Mouse (Mus musculus): ENCODE measurements around the gene Sh3gl3. TPM values are rescaled to one million over a fixed set of nuclear protein-coding genes. Genes with fewer than 3 reads are reported as not detected.
A peak's percentile ranks its signal among the peaks of the same experiment; 100 is the strongest.

Gene Sh3gl3
- polyA plus RNA-seq, 1 experiment from 2014 or later: 25.0 TPM

- Histone ChIP-seq H3K4me3 (ENCODE audit: low read depth, low read length) (no peak overlapping the region), H3K27ac (ENCODE audit: low read depth, low read length) (no peak overlapping the region), H3K9ac (ENCODE audit: low read length) (no peak overlapping the region), H3K27me3 (ENCODE audit: control insufficient read depth, insufficient read depth, low read length) (no peaks in the 10 kb centered on the region), H3K36me3 (ENCODE audit: control insufficient read depth, insufficient read depth, low read length) (no peaks in the 10 kb centered on the region), H3K4me1 (ENCODE audit: control insufficient read depth, insufficient read depth, low read length) (peaks cover 2% of the 10 kb centered on the region; the same call in 1 of the 2 replicates), H3K9me3 (ENCODE audit: control insufficient read depth, low read length) (no peaks in the 10 kb centered on the region), H3K4me2 (ENCODE audit: low read depth) (no peak overlapping the region)
- ATAC-seq (ENCODE audit: insufficient read depth, low FRiP score, low TSS enrichment) (no peak), DNase-seq (ENCODE audit: low spot score) (no peak)
- WGBS: 83% methylated on average over 3 of the region's 3 CpGs
These were observed 71.1 kb downstream of the Sh3gl3 start for GRCm38 (mm10) chr7:82244701-82245100.

- H3K4me1 ChIP-seq (ENCODE audit: control insufficient read depth, insufficient read depth, low read length): no peaks in the 10 kb centered on the region
- H3K27me3 ChIP-seq (ENCODE audit: control insufficient read depth, insufficient read depth, low read length): no peaks in the 10 kb centered on the region
- DNase-seq (ENCODE audit: low spot score) (no peak), ATAC-seq (ENCODE audit: insufficient read depth, low FRiP score, low TSS enrichment) (no peak)
- H3K36me3 ChIP-seq (ENCODE audit: control insufficient read depth, insufficient read depth, low read length): no peaks in the 10 kb centered on the region
- no peak overlapping the region for H3K27ac ChIP-seq (ENCODE audit: low read depth, low read length)
- H3K4me2 ChIP-seq (ENCODE audit: low read depth): no peak overlapping the region
- H3K9me3 ChIP-seq (ENCODE audit: control insufficient read depth, low read length): no peaks in the 10 kb centered on the region
- H3K9ac ChIP-seq (ENCODE audit: low read length): no peak overlapping the region
- no peak overlapping the region for H3K4me3 ChIP-seq (ENCODE audit: low read depth, low read length)
- WGBS: 67% methylated on average over 10 of the region's 10 CpGs
These were observed 75.5 kb downstream of the Sh3gl3 start for GRCm38 (mm10) chr7:82248953-82249695.

GRCm38 (mm10) chr7:82253309-82253708, 79.7 kb downstream of the Sh3gl3 start:
- WGBS: 88% methylated on average over 1 of the region's 1 CpGs
- H3K27ac ChIP-seq (ENCODE audit: low read depth, low read length): no peak overlapping the region
- H3K9me3 ChIP-seq (ENCODE audit: control insufficient read depth, low read length): no peaks in the 10 kb centered on the region

GRCm38 (mm10) chr7:82256936-82257335, 83.3 kb downstream of the Sh3gl3 start:
- WGBS: 70% methylated on average over 6 of the region's 6 CpGs
- no peaks in the 10 kb centered on the region for H3K9me3 ChIP-seq (ENCODE audit: control insufficient read depth, low read length)
- no peak overlapping the region for H3K9ac ChIP-seq (ENCODE audit: low read length)
- H3K36me3 ChIP-seq (ENCODE audit: control insufficient read depth, insufficient read depth, low read length): no peaks in the 10 kb centered on the region
- H3K4me2 ChIP-seq (ENCODE audit: low read depth): no peak overlapping the region
- ATAC-seq (ENCODE audit: insufficient read depth, low FRiP score, low TSS enrichment) (no peak), DNase-seq (ENCODE audit: low spot score) (no peak)
- H3K4me3 ChIP-seq (ENCODE audit: low read depth, low read length): no peak overlapping the region
- no peaks in the 10 kb centered on the region for H3K4me1 ChIP-seq (ENCODE audit: control insufficient read depth, insufficient read depth, low read length)
- no peak overlapping the region for H3K27ac ChIP-seq (ENCODE audit: low read depth, low read length)
- no peaks in the 10 kb centered on the region for H3K27me3 ChIP-seq (ENCODE audit: control insufficient read depth, insufficient read depth, low read length)

More at GRCm38 (mm10) chr7:82253309-82253708, 79.7 kb downstream of the Sh3gl3 start:
- H3K9ac ChIP-seq (ENCODE audit: low read length): no peak overlapping the region
- ATAC-seq (ENCODE audit: insufficient read depth, low FRiP score, low TSS enrichment) (no peak), DNase-seq (ENCODE audit: low spot score) (no peak)
- H3K27me3 ChIP-seq (ENCODE audit: control insufficient read depth, insufficient read depth, low read length): no peaks in the 10 kb centered on the region
- no peak overlapping the region for H3K4me2 ChIP-seq (ENCODE audit: low read depth)
- no peaks in the 10 kb centered on the region for H3K4me1 ChIP-seq (ENCODE audit: control insufficient read depth, insufficient read depth, low read length)
- H3K4me3 ChIP-seq (ENCODE audit: low read depth, low read length): no peak overlapping the region
- no peaks in the 10 kb centered on the region for H3K36me3 ChIP-seq (ENCODE audit: control insufficient read depth, insufficient read depth, low read length)

- no peaks in the 10 kb centered on the region for H3K4me1 ChIP-seq (ENCODE audit: control insufficient read depth, insufficient read depth, low read length)
- no peak overlapping the region for H3K27ac ChIP-seq (ENCODE audit: low read depth, low read length)
- no peaks in the 10 kb centered on the region for H3K9me3 ChIP-seq (ENCODE audit: control insufficient read depth, low read length)
- no peak overlapping the region for H3K4me3 ChIP-seq (ENCODE audit: low read depth, low read length)
- no peaks in the 10 kb centered on the region for H3K36me3 ChIP-seq (ENCODE audit: control insufficient read depth, insufficient read depth, low read length)
- H3K9ac ChIP-seq (ENCODE audit: low read length): no peak overlapping the region
- WGBS: 93% methylated on average over 4 of the region's 4 CpGs
- H3K4me2 ChIP-seq (ENCODE audit: low read depth): no peak overlapping the region
- ATAC-seq (ENCODE audit: insufficient read depth, low FRiP score, low TSS enrichment) (no peak), DNase-seq (ENCODE audit: low spot score) (no peak)
- no peaks in the 10 kb centered on the region for H3K27me3 ChIP-seq (ENCODE audit: control insufficient read depth, insufficient read depth, low read length)
These were observed 83.9 kb downstream of the Sh3gl3 start for GRCm38 (mm10) chr7:82257530-82257929.

GRCm38 (mm10) chr7:82260210-82260609, 86.6 kb downstream of the Sh3gl3 start:
- Histone ChIP-seq H3K4me1 (ENCODE audit: control insufficient read depth, insufficient read depth, low read length) (no peaks in the 10 kb centered on the region), H3K27me3 (ENCODE audit: control insufficient read depth, insufficient read depth, low read length) (no peaks in the 10 kb centered on the region), H3K9ac (ENCODE audit: low read length) (no peak overlapping the region), H3K9me3 (ENCODE audit: control insufficient read depth, low read length) (no peaks in the 10 kb centered on the region), H3K4me3 (ENCODE audit: low read depth, low read length) (no peak overlapping the region), H3K36me3 (ENCODE audit: control insufficient read depth, insufficient read depth, low read length) (no peaks in the 10 kb centered on the region), H3K27ac (ENCODE audit: low read depth, low read length) (no peak overlapping the region), H3K4me2 (ENCODE audit: low read depth) (no peak overlapping the region)
- ATAC-seq (ENCODE audit: insufficient read depth, low FRiP score, low TSS enrichment) (no peak), DNase-seq (ENCODE audit: low spot score) (peak; percentile 56)
- 73% methylated on average over 6 of the region's 6 CpGs for WGBS

- Histone ChIP-seq H3K27ac (ENCODE audit: low read depth, low read length) (no peak overlapping the region), H3K36me3 (ENCODE audit: control insufficient read depth, insufficient read depth, low read length) (no peaks in the 10 kb centered on the region), H3K4me2 (ENCODE audit: low read depth) (no peak overlapping the region), H3K27me3 (ENCODE audit: control insufficient read depth, insufficient read depth, low read length) (no peaks in the 10 kb centered on the region), H3K9ac (ENCODE audit: low read length) (no peak overlapping the region), H3K9me3 (ENCODE audit: control insufficient read depth, low read length) (no peaks in the 10 kb centered on the region), H3K4me1 (ENCODE audit: control insufficient read depth, insufficient read depth, low read length) (no peaks in the 10 kb centered on the region), H3K4me3 (ENCODE audit: low read depth, low read length) (no peak overlapping the region)
- ATAC-seq (ENCODE audit: insufficient read depth, low FRiP score, low TSS enrichment): no peak
- WGBS: 22% methylated on average over 8 of the region's 8 CpGs
- DNase-seq (ENCODE audit: low spot score): peak; percentile 71
These were observed 89.5 kb downstream of the Sh3gl3 start for GRCm38 (mm10) chr7:82263141-82263540.

- H3K36me3 ChIP-seq (ENCODE audit: control insufficient read depth, insufficient read depth, low read length): no peaks in the 10 kb centered on the region
- no peak for ATAC-seq (ENCODE audit: insufficient read depth, low FRiP score, low TSS enrichment)
- no peaks in the 10 kb centered on the region for H3K4me1 ChIP-seq (ENCODE audit: control insufficient read depth, insufficient read depth, low read length)
- no peak for DNase-seq (ENCODE audit: low spot score)
- no peaks in the 10 kb centered on the region for H3K9me3 ChIP-seq (ENCODE audit: control insufficient read depth, low read length)
- H3K9ac ChIP-seq (ENCODE audit: low read length): no peak overlapping the region
- 92% methylated on average over 2 of the region's 2 CpGs for WGBS
- H3K4me2 ChIP-seq (ENCODE audit: low read depth): no peak overlapping the region
- no peak overlapping the region for H3K4me3 ChIP-seq (ENCODE audit: low read depth, low read length)
- no peak overlapping the region for H3K27ac ChIP-seq (ENCODE audit: low read depth, low read length)
- H3K27me3 ChIP-seq (ENCODE audit: control insufficient read depth, insufficient read depth, low read length): no peaks in the 10 kb centered on the region
These were observed 90.5 kb downstream of the Sh3gl3 start for GRCm38 (mm10) chr7:82264119-82264518.

GRCm38 (mm10) chr7:82265365-82265764, 91.7 kb downstream of the Sh3gl3 start:
- no peaks in the 10 kb centered on the region for H3K4me1 ChIP-seq (ENCODE audit: control insufficient read depth, insufficient read depth, low read length)
- no peak overlapping the region for H3K27ac ChIP-seq (ENCODE audit: low read depth, low read length)
- no peak overlapping the region for H3K4me2 ChIP-seq (ENCODE audit: low read depth)
- H3K9me3 ChIP-seq (ENCODE audit: control insufficient read depth, low read length): no peaks in the 10 kb centered on the region
- H3K27me3 ChIP-seq (ENCODE audit: control insufficient read depth, insufficient read depth, low read length): no peaks in the 10 kb centered on the region
- ATAC-seq (ENCODE audit: insufficient read depth, low FRiP score, low TSS enrichment) (no peak), DNase-seq (ENCODE audit: low spot score) (no peak)
- H3K36me3 ChIP-seq (ENCODE audit: control insufficient read depth, insufficient read depth, low read length): no peaks in the 10 kb centered on the region
- no peak overlapping the region for H3K4me3 ChIP-seq (ENCODE audit: low read depth, low read length)
- WGBS: 91% methylated on average over 4 of the region's 4 CpGs
- H3K9ac ChIP-seq (ENCODE audit: low read length): no peak overlapping the region
